Mouse (Mus musculus): ENCODE measurements at regions not wholly inside any gene's neighbourhood (a gene's known extent, or its start where the extent isn't known, plus 50 kb on each side); places are given as distances from the start of the nearest gene placed in this dataset.

GRCm38 (mm10) chr5:128483441-128483810, 50.5 kb upstream of the Tmem132d start:
- intact Hi-C loops (cut with DNase I), result no loop called here

GRCm38 (mm10) chr5:128482617-128483440, 50.0 kb upstream of the Tmem132d start:
- no peak for DNase-seq
- intact Hi-C loops (cut with DNase I), result no loop called here

More at GRCm38 (mm10) chr5:128483441-128483810, 50.5 kb upstream of the Tmem132d start:
- no peak for DNase-seq
